ENCODE assay signal across 8 mouse cellular contexts in the genomic region with DNA sequence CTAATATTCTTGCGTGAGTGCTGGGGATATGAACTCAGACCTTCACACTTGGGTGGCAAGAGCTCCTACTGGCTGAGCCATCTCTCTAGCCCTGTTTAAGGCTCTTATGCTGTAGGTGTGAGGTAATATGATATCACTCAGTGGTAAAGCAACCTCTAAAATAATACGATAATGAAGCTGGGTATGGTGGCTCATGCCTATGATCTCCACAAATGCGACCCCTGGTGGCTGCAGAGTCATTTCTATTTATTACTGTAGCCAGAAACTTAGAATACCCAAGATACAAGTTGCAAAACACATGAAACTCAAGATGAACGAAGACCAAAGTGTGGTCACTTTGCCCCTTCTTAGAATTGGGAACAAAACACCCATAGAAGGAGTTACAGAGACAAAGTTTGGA. TPM values are rescaled to one million over a fixed set of nuclear protein-coding genes. Genes with fewer than 3 reads are reported as not detected.
DNase-seq lines count a peak whose midpoint lies in the region; ATAC-seq and TF ChIP-seq lines count a peak whose summit lies in the region.
"Not testable (repeated sequence)": the region's sequence is repeated elsewhere in the genome, so short reads cannot be mapped to it uniquely, and the experiment has no call there.

No protein-coding gene starts in this region.

- H3K9me3 ChIP-seq in kidney, postnatal 0 days (replicated peaks; ENCODE audit: low read length); liver, embryonic 14.5 days (ENCODE audit: control insufficient read depth, low read length); midbrain, postnatal 0 days (ENCODE audit: low read length): not testable (repeated sequence)

- peak; percentile 59 for TF ChIP-seq CTCF in heart, adult 2 months (IDR thresholded peaks at IDR 0.05)
- TF ChIP-seq CTCF in kidney, postnatal 0 days (IDR thresholded peaks at IDR 0.05; ENCODE audit: low read depth), result peak; percentile 68
- TF ChIP-seq CTCF in liver, embryonic 14.5 days (IDR thresholded peaks at IDR 0.05; ENCODE audit: low read depth), result peak; percentile 41
- TF ChIP-seq CTCF in midbrain, postnatal 0 days (IDR thresholded peaks at IDR 0.05), result peak; percentile 52
- not testable (repeated sequence) for TF ChIP-seq CTCF in thymus, adult 2 months (IDR thresholded peaks at IDR 0.05; ENCODE audit: borderline replicate concordance, control insufficient read depth, extremely low read depth, insufficient read depth, low read length, poor library complexity)

- ATAC-seq in kidney, postnatal 0 days (replicated peaks; ENCODE audit: low FRiP score, low read depth); liver, embryonic 14.5 days (ENCODE audit: insufficient read depth); midbrain, postnatal 0 days (ENCODE audit: low FRiP score): not testable (repeated sequence)

- WGBS in heart, adult 2 months, result 49% methylated on average over 4 of the region's 4 CpGs
- 50% methylated on average over 4 of the region's 4 CpGs for WGBS in kidney, postnatal 0 days
- 38% methylated on average over 4 of the region's 4 CpGs for WGBS in liver, embryonic 14.5 days (ENCODE audit: insufficient replicate concordance)
- 60% methylated on average over 4 of the region's 4 CpGs for WGBS in midbrain, postnatal 0 days
- 46% methylated on average over 4 of the region's 4 CpGs for WGBS in thymus, adult 2 months

- not testable (repeated sequence) for TF ChIP-seq EP300 in heart, adult 2 months (IDR thresholded peaks at IDR 0.05; ENCODE audit: insufficient read depth, low read depth, low read length); liver, embryonic 14.5 days (IDR thresholded peaks at IDR 0.05; ENCODE audit: low read depth)

- peaks cover 17% of the 10 kb centered on the region for H3K4me1 ChIP-seq in heart, adult 2 months (ENCODE audit: control insufficient read depth, insufficient read depth, low read length)
- H3K4me1 ChIP-seq in kidney, postnatal 0 days (replicated peaks; ENCODE audit: insufficient read depth, low read length); midbrain, postnatal 0 days (ENCODE audit: insufficient read depth, low read length); thymus, adult 2 months (replicated peaks; ENCODE audit: control insufficient read depth, insufficient read depth, low read length): not testable (repeated sequence)
- peaks cover 0 to 19% of the 10 kb centered on the region in 2 experiments; a peak in 3 of 4 replicates for H3K4me1 ChIP-seq in liver, embryonic 14.5 days (replicated peaks; ENCODE audit: control insufficient read depth in 2 of 2, insufficient read depth in 2 of 2, low read length in 1 of 2)

- H3K4me2 ChIP-seq in kidney, postnatal 0 days (ENCODE audit: low read length); liver, embryonic 14.5 days (ENCODE audit: low read depth); midbrain, postnatal 0 days (ENCODE audit: low read depth, low read length, poor library complexity, severe bottlenecking): not testable (repeated sequence)

- H3K9ac ChIP-seq in heart, adult 2 months (ENCODE audit: low read depth, low read length); kidney, postnatal 0 days (ENCODE audit: low read depth, low read length); liver, embryonic 14.5 days (replicated peaks); midbrain, postnatal 0 days (replicated peaks; ENCODE audit: low read length, poor library complexity, severe bottlenecking): not testable (repeated sequence)

- H3K27ac ChIP-seq in heart, adult 2 months; kidney, postnatal 0 days; liver, embryonic 14.5 days; midbrain, postnatal 0 days (ENCODE audit: low read depth, low read length); thymus, adult 2 months (ENCODE audit: control insufficient read depth, insufficient read depth, low read length): not testable (repeated sequence)

- TF ChIP-seq POLR2A in heart, adult 2 months (IDR thresholded peaks at IDR 0.05; ENCODE audit: insufficient read depth, low read depth, low read length); thymus, adult 2 months (IDR thresholded peaks at IDR 0.05; ENCODE audit: control insufficient read depth, extremely low read depth, insufficient read depth, low read length, poor library complexity): not testable (repeated sequence)

- not testable (repeated sequence) for H3K4me3 ChIP-seq in heart, adult 2 months; kidney, postnatal 0 days (replicated peaks; ENCODE audit: low read depth, low read length); liver, embryonic 14.5 days (ENCODE audit: insufficient read depth in 1 of 2, low read depth in 2 of 2, low read length in 2 of 2); midbrain, postnatal 0 days (ENCODE audit: low read depth, low read length); thymus, adult 2 months (ENCODE audit: control insufficient read depth, insufficient read depth, low read length)

- H3K79me2 ChIP-seq in heart, adult 2 months (replicated peaks; ENCODE audit: control insufficient read depth, insufficient read depth, low read length), result not testable (repeated sequence)

- DNase-seq in B cell, adult 2 months, result peak; percentile 58 to 60
- peak; percentile 57 for DNase-seq in adipocyte (ENCODE audit: low spot score)
- peak; percentile 46 for DNase-seq in embryo, embryonic 10.5 days (ENCODE audit: low spot score)
- DNase-seq in heart, adult 2 months; liver, embryonic 14.5 days (ENCODE audit: low read depth in 3 of 3, low spot score in 3 of 3): not testable (repeated sequence)
- peak; percentile 53 for DNase-seq in kidney, postnatal 0 days (ENCODE audit: low spot score)
- DNase-seq in midbrain, postnatal 0 days (ENCODE audit: low spot score), result peak; percentile 34
- DNase-seq in thymus, adult 2 months, result peak; percentile 41

- H3K36me3 ChIP-seq in heart, adult 2 months (ENCODE audit: control insufficient read depth, insufficient read depth, low read length), result peaks cover 23% of the 10 kb centered on the region
- H3K36me3 ChIP-seq in kidney, postnatal 0 days (ENCODE audit: insufficient read depth, low read length); liver, embryonic 14.5 days (replicated peaks; ENCODE audit: control insufficient read depth, insufficient read depth, low read depth); midbrain, postnatal 0 days (ENCODE audit: insufficient read depth, low read length); thymus, adult 2 months (ENCODE audit: control insufficient read depth, insufficient read depth, low read length): not testable (repeated sequence)

- intact Hi-C loops in heart, adult 2 months (cut with DNase I), result not testable (repeated sequence)

- not testable (repeated sequence) for H3K27me3 ChIP-seq in heart, adult 2 months (ENCODE audit: control insufficient read depth, insufficient read depth, low read length); kidney, postnatal 0 days (ENCODE audit: insufficient read depth, low read length); liver, embryonic 14.5 days (ENCODE audit: control insufficient read depth, insufficient read depth, low read length); midbrain, postnatal 0 days (ENCODE audit: insufficient read depth, low read length); thymus, adult 2 months (ENCODE audit: control insufficient read depth, insufficient read depth, low read length)

RNA-seq across cellular contexts. Expression of gene Il15ra, which starts 5.0 kb away (rescaled TPM):
- total RNA-seq in heart, adult 2 months (2021), result 10 to 100 TPM; 24.4 to 31.2 TPM
- polyA plus RNA-seq in heart, adult 2 months (2012; rRNA removed), result 35.3 and 51.4 TPM in 2 replicates
- polyA plus RNA-seq in kidney, postnatal 0 days (2015; fragmentation: Nextera tagmentation; extraction: Ambion mirVana), result 4.1 and 4.3 TPM in 2 replicates
- polyA plus RNA-seq in liver, embryonic 14.5 days (2012; rRNA removed), result 3.8 and 5.9 TPM in 2 replicates
- 3.7 and 5.1 TPM in 2 replicates for polyA plus RNA-seq in liver, embryonic 14.5 days (2014; fragmentation: Nextera tagmentation; extraction: Ambion mirVana)
- 0.76 and 0.99 TPM in 2 replicates for total RNA-seq in midbrain, postnatal 0 days (2014; rRNA removed)
- polyA plus RNA-seq in midbrain, postnatal 0 days (2015; fragmentation: Nextera tagmentation; extraction: Ambion mirVana), result 1.4 TPM in 2 replicates
- 86.9 and 99.7 TPM in 2 replicates for polyA plus RNA-seq in thymus, adult 2 months (2012; rRNA removed)
